Mouse (Mus musculus) midbrain, embryonic 16.5 days (tissue): ENCODE data around the gene Mapk8ip2. TPM values are rescaled to one million over a fixed set of nuclear protein-coding genes. Genes with fewer than 3 reads are reported as not detected.

Experiments
- ATAC-seq: fragments of 200-750 bp; cut with Nextera tagmentation; 2 replicates; pipeline ENCODE4 v1.8.0; 2017; ENCODE audit warnings: moderate TSS enrichment
- H3K27ac ChIP-seq: fragments of 300-500 bp; sonication (generic); 2 replicates; pipeline ENCODE4 v1.5.1; 2014; ENCODE audit warnings: mild to moderate bottlenecking, low read length, mixed read lengths
- H3K27me3 ChIP-seq: fragments of 300-500 bp; sonication (generic); 2 replicates; pipeline ENCODE4 v1.6.1; 2014; ENCODE audit warnings: low read depth, low read length, mixed read lengths; ENCODE audit not compliant: control insufficient read depth, insufficient read depth
- H3K36me3 ChIP-seq: fragments of 300-500 bp; sonication (generic); 2 replicates; pipeline ENCODE4 v1.6.1; 2014; ENCODE audit warnings: mild to moderate bottlenecking, low read length, moderate library complexity, mixed read lengths; ENCODE audit not compliant: control insufficient read depth, insufficient read depth
- H3K4me1 ChIP-seq: fragments of 300-500 bp; sonication (generic); 2 replicates; pipeline ENCODE4 v1.6.1; 2014; ENCODE audit warnings: mild to moderate bottlenecking, low read length, mixed read lengths; ENCODE audit not compliant: control insufficient read depth, insufficient read depth
- H3K4me2 ChIP-seq: fragments of 300-500 bp; sonication (generic); 2 replicates; pipeline ENCODE4 v1.6.1; 2014; ENCODE audit warnings: mild to moderate bottlenecking, low read length, mixed read lengths
- H3K4me3 ChIP-seq: fragments of 300-500 bp; sonication (generic); 2 replicates; pipeline ENCODE4 v1.5.1; 2014; ENCODE audit warnings: low read depth, mild to moderate bottlenecking, low read length, moderate library complexity, mixed read lengths
- H3K9ac ChIP-seq: fragments of 300-500 bp; sonication (generic); 2 replicates; pipeline ENCODE4 v1.6.1; 2014; ENCODE audit warnings: low read depth, low read length, mixed read lengths
- H3K9me3 ChIP-seq: fragments of 300-500 bp; sonication (generic); replicated peaks from 2 replicates; pipeline ENCODE4 v1.6.1; 2014; ENCODE audit warnings: mild to moderate bottlenecking, low read length, mixed read lengths; ENCODE audit not compliant: control insufficient read depth, poor library complexity, severe bottlenecking
- whole genome bisulfite sequencing: fragments of 180-500 bp; shearing (Covaris S2); extraction: QIAGEN DNeasy Blood & Tissue Kit; methylation state at CpG from one replicate; pipeline ENCODE4 v1.1.7; 2014; 5-methylcytosine and 5-hydroxymethylcytosine counted together
- polyA plus RNA-seq: library from polyadenylated mRNA; unstranded; fragments of >200 nt; fragmentation: Nextera tagmentation; extraction: Ambion mirVana; gene quantifications from 2 replicates; pipeline ENCODE4 v1.2.1, GENCODE M21; 2015

The Mapk8ip2 gene
- polyA plus RNA-seq, 1 experiment from 2014 or later, result 84.4 TPM

GRCm38 (mm10) chr15:89461321-89461720 is 7.6 kb downstream of the Mapk8ip2 start:
- Histone ChIP-seq H3K9ac (no peak overlapping the region), H3K36me3 (peaks cover 48% of the 10 kb centered on the region), H3K27me3 (no peaks in the 10 kb centered on the region), H3K4me2 (no peak overlapping the region), H3K4me3 (no peak overlapping the region), H3K27ac (no peak overlapping the region), H3K9me3 (no peaks in the 10 kb centered on the region), H3K4me1 (peaks cover 2% of the 10 kb centered on the region; the same call in 1 of the 2 replicates)
- WGBS, result 91% methylated on average over 15 of the region's 15 CpGs
- ATAC-seq, result no peak

DNA sequence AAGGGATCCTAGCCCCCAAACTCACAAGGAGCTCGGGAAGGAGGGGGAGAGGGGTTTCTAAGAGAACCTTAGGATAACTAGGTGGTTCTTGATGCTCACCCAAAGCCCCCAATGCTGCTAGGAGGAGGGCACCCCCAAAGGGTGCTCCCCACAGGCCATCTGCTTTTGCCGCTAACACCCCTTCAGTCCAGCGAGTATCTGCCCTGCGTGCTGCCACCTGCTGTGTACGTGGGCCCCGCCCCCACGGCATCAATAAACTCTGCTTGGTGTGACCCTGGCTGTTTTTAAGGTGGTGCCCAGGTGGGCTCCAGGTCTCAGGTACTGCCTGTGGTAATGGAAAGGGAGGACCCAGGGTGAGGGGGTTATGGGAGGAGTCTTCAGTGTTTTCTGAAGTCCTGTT is 8.5 kb downstream of the Mapk8ip2 start:
- peaks cover 2% of the 10 kb centered on the region; the same call in 1 of the 2 replicates for H3K4me1 ChIP-seq
- H3K27ac ChIP-seq, result no peak overlapping the region
- no peak overlapping the region for H3K9ac ChIP-seq
- 81% methylated on average over 7 of the region's 7 CpGs for WGBS
- no peak overlapping the region for H3K4me2 ChIP-seq
- no peaks in the 10 kb centered on the region for H3K27me3 ChIP-seq
- H3K36me3 ChIP-seq, result peaks cover 42% of the 10 kb centered on the region
- no peak overlapping the region for H3K4me3 ChIP-seq
- no peaks in the 10 kb centered on the region for H3K9me3 ChIP-seq
- ATAC-seq, result no peak

DNA sequence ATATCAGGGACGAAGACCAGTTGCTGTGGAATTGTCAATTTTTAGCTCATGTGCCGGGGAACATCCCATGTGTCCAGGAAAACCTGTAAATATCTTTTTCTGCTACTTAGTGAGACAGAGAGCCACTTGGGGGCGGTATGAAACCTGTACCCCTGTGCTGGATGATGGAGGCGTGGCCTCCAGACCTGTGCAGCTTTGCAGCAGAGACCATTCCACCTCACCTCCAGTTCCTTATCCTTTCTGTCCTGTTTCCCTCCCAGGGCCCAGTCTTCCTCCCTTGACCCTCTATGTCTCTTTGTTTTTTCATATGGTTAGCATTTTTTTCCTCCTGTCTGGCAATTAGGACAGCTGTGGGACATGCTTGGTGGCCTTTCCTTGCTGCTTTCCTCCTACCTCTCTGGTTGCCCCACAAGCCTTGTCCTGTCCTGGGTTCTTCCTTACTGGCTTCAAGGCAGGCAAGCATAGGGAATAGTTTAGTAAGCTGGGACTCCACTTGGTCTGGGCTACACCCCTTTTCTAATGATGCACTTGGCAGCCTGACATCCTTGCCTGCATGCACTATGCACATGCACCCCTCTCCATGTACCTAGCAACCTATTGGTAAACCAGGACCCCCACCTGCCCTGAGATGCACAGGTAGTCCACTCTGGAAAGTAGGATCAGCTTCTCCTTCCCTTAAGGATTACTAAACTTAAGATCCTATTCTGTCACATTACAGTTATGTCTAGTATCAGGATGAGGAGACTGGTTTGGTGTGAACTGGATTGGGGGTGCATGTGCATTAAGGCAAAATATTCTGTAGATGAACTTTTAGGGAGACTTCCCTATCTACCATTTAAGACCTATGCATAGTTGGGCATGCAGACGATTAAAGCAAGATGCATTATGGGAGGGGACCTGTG is 9.9 kb downstream of the Mapk8ip2 start:
- Histone ChIP-seq H3K4me3 (no peak overlapping the region), H3K9ac (no peak overlapping the region), H3K27ac (no peak overlapping the region), H3K4me1 (peaks cover 5% of the 10 kb centered on the region; the same call in 1 of the 2 replicates), H3K27me3 (no peaks in the 10 kb centered on the region), H3K9me3 (no peaks in the 10 kb centered on the region), H3K4me2 (no peak overlapping the region), H3K36me3 (peaks cover 31% of the 10 kb centered on the region)
- no peak for ATAC-seq
- WGBS, result 71% methylated on average over 5 of the region's 5 CpGs

GRCm38 (mm10) chr15:89465052-89465451 is 11.3 kb downstream of the Mapk8ip2 start:
- peak; percentile 43; the same call in 1 of the 2 replicates for ATAC-seq
- 3% methylated on average over 1 of the region's 1 CpGs for WGBS

GRCm38 (mm10) chr15:89468577-89468976 is 14.9 kb downstream of the Mapk8ip2 start:
- no peaks in the 10 kb centered on the region for H3K27me3 ChIP-seq
- H3K4me2 ChIP-seq, result no peak overlapping the region
- 34% methylated on average over 2 of the region's 2 CpGs for WGBS
- ATAC-seq, result no peak
- no peak overlapping the region for H3K9ac ChIP-seq
- H3K4me3 ChIP-seq, result no peak overlapping the region
- H3K27ac ChIP-seq, result no peak overlapping the region
- no peaks in the 10 kb centered on the region for H3K36me3 ChIP-seq
- no peaks in the 10 kb centered on the region for H3K9me3 ChIP-seq
- H3K4me1 ChIP-seq, result peaks cover 5% of the 10 kb centered on the region; the same call in 1 of the 2 replicates

More at GRCm38 (mm10) chr15:89465052-89465451, 11.3 kb downstream of the Mapk8ip2 start:
- Histone ChIP-seq H3K4me2 (no peak overlapping the region), H3K4me1 (peaks cover 5% of the 10 kb centered on the region; the same call in 1 of the 2 replicates), H3K9me3 (no peaks in the 10 kb centered on the region), H3K4me3 (no peak overlapping the region), H3K27me3 (no peaks in the 10 kb centered on the region), H3K27ac (0 out of 2 replicates have a peak overlapping the region, but pooled peaks have one; percentile 38), H3K9ac (no peak overlapping the region), H3K36me3 (peaks cover 21% of the 10 kb centered on the region)

DNA sequence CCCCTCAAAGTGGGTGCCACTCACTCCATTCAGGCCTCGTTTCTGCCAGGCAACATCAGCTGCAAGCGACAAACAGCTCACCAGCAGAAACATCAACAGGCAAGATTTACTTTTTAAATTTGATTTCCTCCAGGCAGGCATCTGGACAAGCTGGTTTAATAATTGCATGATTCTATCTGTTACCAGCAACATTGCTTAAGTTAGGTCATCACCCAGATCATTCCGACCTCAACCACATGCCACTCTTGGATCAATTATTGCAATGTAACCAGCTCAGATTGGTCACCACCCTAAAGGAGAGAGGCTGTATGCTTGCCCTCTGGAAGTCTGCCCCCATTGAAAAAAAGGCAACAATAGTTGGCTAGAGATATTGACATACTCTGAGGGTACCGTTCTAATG is 17.8 kb downstream of the Mapk8ip2 start:
- Histone ChIP-seq H3K9ac (no peak overlapping the region), H3K27ac (no peak overlapping the region), H3K4me1 (peaks cover 11% of the 10 kb centered on the region; the same call in 1 of the 2 replicates), H3K36me3 (no peaks in the 10 kb centered on the region), H3K27me3 (no peaks in the 10 kb centered on the region), H3K4me2 (no peak overlapping the region), H3K9me3 (no peaks in the 10 kb centered on the region), H3K4me3 (no peak overlapping the region)
- ATAC-seq, result no peak
- WGBS, result 90% methylated on average over 4 of the region's 4 CpGs

DNA sequence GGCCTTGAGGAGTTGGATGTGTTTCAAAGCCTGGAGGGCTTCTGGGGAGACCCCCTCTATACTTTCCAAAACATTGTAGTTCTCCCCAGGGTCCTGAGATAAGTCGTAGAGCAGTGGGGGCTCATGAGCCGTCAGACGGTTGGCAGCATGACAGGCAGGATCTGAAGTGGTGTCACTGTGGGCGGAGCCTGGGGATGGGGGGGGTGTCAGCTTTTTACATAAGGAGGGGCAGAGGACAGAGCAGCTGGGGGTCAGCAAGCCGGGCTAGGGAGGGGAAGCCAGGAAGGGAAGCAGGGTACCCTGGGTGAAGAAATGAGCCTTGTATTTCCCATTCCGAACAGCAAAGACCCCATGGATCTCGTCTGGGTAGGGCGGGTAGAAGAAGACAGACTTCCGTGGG is 19.7 kb downstream of the Mapk8ip2 start:
- H3K9ac ChIP-seq, result no peak overlapping the region
- no peak overlapping the region for H3K4me2 ChIP-seq
- 89% methylated on average over 9 of the region's 9 CpGs for WGBS
- H3K27ac ChIP-seq, result no peak overlapping the region
- H3K4me3 ChIP-seq, result no peak overlapping the region
- no peaks in the 10 kb centered on the region for H3K27me3 ChIP-seq
- ATAC-seq, result no peak
- peaks cover 13% of the 10 kb centered on the region for H3K4me1 ChIP-seq
- H3K36me3 ChIP-seq, result no peaks in the 10 kb centered on the region
- no peaks in the 10 kb centered on the region for H3K9me3 ChIP-seq

GRCm38 (mm10) chr15:89473921-89474320 is 20.2 kb downstream of the Mapk8ip2 start:
- no peak for ATAC-seq
- WGBS, result 96% methylated on average over 8 of the region's 8 CpGs

More at GRCm38 (mm10) chr15:89473921-89474320, 20.2 kb downstream of the Mapk8ip2 start:
- Histone ChIP-seq H3K4me1 (peaks cover 11% of the 10 kb centered on the region), H3K27me3 (no peaks in the 10 kb centered on the region), H3K4me2 (no peak overlapping the region), H3K9me3 (no peaks in the 10 kb centered on the region), H3K4me3 (no peak overlapping the region), H3K27ac (no peak overlapping the region), H3K9ac (no peak overlapping the region), H3K36me3 (no peaks in the 10 kb centered on the region)
